Mouse (Mus musculus): ENCODE data around the gene Gucd1. TPM values are rescaled to one million over a fixed set of nuclear protein-coding genes. Genes with fewer than 3 reads are reported as not detected.
A peak's percentile ranks its signal among the peaks of the same experiment; 100 is the strongest.

Gene Gucd1
- polyA plus RNA-seq, 1 experiment = 124 TPM

- 3% methylated on average over 4 of the region's 4 CpGs for WGBS
- TF ChIP-seq CTCF (conservative IDR thresholded peaks at IDR 0.05; ENCODE audit: insufficient read depth, insufficient read length, low read depth, low read length) (no peak), POLR2A (IDR thresholded peaks at IDR 0.05; ENCODE audit: low read depth, low read length) (no peak)
- Histone ChIP-seq H3K4me3 (ENCODE audit: insufficient read depth, low read depth, low read length) (peak within 1 kb of the TSS; percentile 58), H3K27me3 (replicated peaks; ENCODE audit: control insufficient read depth, insufficient read depth, low read length) (no peaks in the 10 kb centered on the region), H3K36me3 (ENCODE audit: control insufficient read depth, insufficient read depth, low read length) (no peaks in the 10 kb centered on the region), H3K27ac (ENCODE audit: insufficient read depth, low read depth, low read length) (peak within 1 kb of the TSS; percentile 54), H3K4me1 (ENCODE audit: control insufficient read depth, insufficient read depth, low read length) (no peaks in the 10 kb centered on the region)
- no peak for DNase-seq
Observed at GRCm38 (mm10) chr10:75316872-75316907, 201.1 kb downstream of the Gucd1 start, which contains the start of gene Adora2a. Adora2a (plus strand) TSS chr10:75316877.

DNA sequence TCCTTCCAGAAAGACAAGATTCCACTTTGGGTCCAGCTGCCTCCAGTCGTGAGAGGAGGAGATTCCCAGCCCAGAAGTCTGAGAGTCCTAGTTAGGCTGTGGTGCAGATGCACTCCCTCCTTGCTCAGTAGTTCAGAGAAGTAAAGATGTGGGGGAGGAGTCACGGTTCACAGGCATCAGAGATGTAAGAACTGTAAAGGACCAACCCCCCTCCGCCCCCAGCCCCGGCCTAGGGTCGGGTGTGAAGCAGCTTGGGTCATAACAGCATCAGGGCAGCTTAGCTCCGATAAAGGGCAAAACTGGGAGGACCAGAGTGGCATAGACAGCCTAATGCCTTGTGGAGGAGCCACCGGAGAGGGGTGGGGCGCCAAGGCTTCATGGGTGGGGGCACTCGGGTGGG is 201.3 kb downstream of the Gucd1 start:
- no peak for DNase-seq
- 3% methylated on average over 9 of the region's 9 CpGs for WGBS
- Histone ChIP-seq H3K27me3 (replicated peaks; ENCODE audit: control insufficient read depth, insufficient read depth, low read length) (no peaks in the 10 kb centered on the region), H3K4me1 (ENCODE audit: control insufficient read depth, insufficient read depth, low read length) (no peaks in the 10 kb centered on the region), H3K27ac (ENCODE audit: insufficient read depth, low read depth, low read length) (no peak overlapping the region), H3K36me3 (ENCODE audit: control insufficient read depth, insufficient read depth, low read length) (no peaks in the 10 kb centered on the region), H3K4me3 (ENCODE audit: insufficient read depth, low read depth, low read length) (peak overlapping the region; percentile 58)
- no peak for TF ChIP-seq CTCF (conservative IDR thresholded peaks at IDR 0.05; ENCODE audit: insufficient read depth, insufficient read length, low read depth, low read length)
- TF ChIP-seq POLR2A (IDR thresholded peaks at IDR 0.05; ENCODE audit: low read depth, low read length) = no peak

GRCm38 (mm10) chr10:75315756-75316155 is 202.0 kb downstream of the Gucd1 start:
- WGBS = 58% methylated on average over 8 of the region's 8 CpGs
- Histone ChIP-seq H3K4me1 (ENCODE audit: control insufficient read depth, insufficient read depth, low read length) (no peaks in the 10 kb centered on the region), H3K27ac (ENCODE audit: insufficient read depth, low read depth, low read length) (no peak overlapping the region), H3K4me3 (ENCODE audit: insufficient read depth, low read depth, low read length) (no peak overlapping the region), H3K27me3 (replicated peaks; ENCODE audit: control insufficient read depth, insufficient read depth, low read length) (no peaks in the 10 kb centered on the region), H3K36me3 (ENCODE audit: control insufficient read depth, insufficient read depth, low read length) (no peaks in the 10 kb centered on the region)
- TF ChIP-seq CTCF (conservative IDR thresholded peaks at IDR 0.05; ENCODE audit: insufficient read depth, insufficient read length, low read depth, low read length) (no peak), POLR2A (IDR thresholded peaks at IDR 0.05; ENCODE audit: low read depth, low read length) (no peak)
- no peak for DNase-seq

GRCm38 (mm10) chr10:75314190-75314980 is 203.4 kb downstream of the Gucd1 start:
- no peak overlapping the region for H3K27ac ChIP-seq (ENCODE audit: insufficient read depth, low read depth, low read length)
- no peaks in the 10 kb centered on the region for H3K36me3 ChIP-seq (ENCODE audit: control insufficient read depth, insufficient read depth, low read length)
- WGBS = 48% methylated on average over 6 of the region's 6 CpGs
- no peak overlapping the region for H3K4me3 ChIP-seq (ENCODE audit: insufficient read depth, low read depth, low read length)
- peak; percentile 44 for DNase-seq
- TF ChIP-seq CTCF (conservative IDR thresholded peaks at IDR 0.05; ENCODE audit: insufficient read depth, insufficient read length, low read depth, low read length) (no peak), POLR2A (IDR thresholded peaks at IDR 0.05; ENCODE audit: low read depth, low read length) (no peak)
- H3K27me3 ChIP-seq (replicated peaks; ENCODE audit: control insufficient read depth, insufficient read depth, low read length) = no peaks in the 10 kb centered on the region
- no peaks in the 10 kb centered on the region for H3K4me1 ChIP-seq (ENCODE audit: control insufficient read depth, insufficient read depth, low read length)

GRCm38 (mm10) chr10:75312361-75312760 is 205.4 kb downstream of the Gucd1 start:
- Histone ChIP-seq H3K27me3 (replicated peaks; ENCODE audit: control insufficient read depth, insufficient read depth, low read length) (no peaks in the 10 kb centered on the region), H3K4me3 (ENCODE audit: insufficient read depth, low read depth, low read length) (no peak overlapping the region), H3K27ac (ENCODE audit: insufficient read depth, low read depth, low read length) (no peak overlapping the region), H3K36me3 (ENCODE audit: control insufficient read depth, insufficient read depth, low read length) (0 out of 2 replicates have a peak, but pooled peaks cover 2% of the 10 kb centered on the region), H3K4me1 (ENCODE audit: control insufficient read depth, insufficient read depth, low read length) (no peaks in the 10 kb centered on the region)
- WGBS = 71% methylated on average over 7 of the region's 7 CpGs
- TF ChIP-seq POLR2A (IDR thresholded peaks at IDR 0.05; ENCODE audit: low read depth, low read length) (no peak), CTCF (conservative IDR thresholded peaks at IDR 0.05; ENCODE audit: insufficient read depth, insufficient read length, low read depth, low read length) (no peak)
- no peak for DNase-seq

- WGBS = 96% methylated on average over 7 of the region's 7 CpGs
- 0 out of 2 replicates have a peak, but pooled peaks cover 2% of the 10 kb centered on the region for H3K36me3 ChIP-seq (ENCODE audit: control insufficient read depth, insufficient read depth, low read length)
- no peak overlapping the region for H3K4me3 ChIP-seq (ENCODE audit: insufficient read depth, low read depth, low read length)
- TF ChIP-seq POLR2A (IDR thresholded peaks at IDR 0.05; ENCODE audit: low read depth, low read length) (no peak), CTCF (conservative IDR thresholded peaks at IDR 0.05; ENCODE audit: insufficient read depth, insufficient read length, low read depth, low read length) (no peak)
- no peak overlapping the region for H3K27ac ChIP-seq (ENCODE audit: insufficient read depth, low read depth, low read length)
- H3K4me1 ChIP-seq (ENCODE audit: control insufficient read depth, insufficient read depth, low read length) = peaks cover 11% of the 10 kb centered on the region; the same call in 1 of the 2 replicates
- no peak for DNase-seq
- no peaks in the 10 kb centered on the region for H3K27me3 ChIP-seq (replicated peaks; ENCODE audit: control insufficient read depth, insufficient read depth, low read length)
Observed at GRCm38 (mm10) chr10:75307130-75307529, 210.6 kb downstream of the Gucd1 start.

DNA sequence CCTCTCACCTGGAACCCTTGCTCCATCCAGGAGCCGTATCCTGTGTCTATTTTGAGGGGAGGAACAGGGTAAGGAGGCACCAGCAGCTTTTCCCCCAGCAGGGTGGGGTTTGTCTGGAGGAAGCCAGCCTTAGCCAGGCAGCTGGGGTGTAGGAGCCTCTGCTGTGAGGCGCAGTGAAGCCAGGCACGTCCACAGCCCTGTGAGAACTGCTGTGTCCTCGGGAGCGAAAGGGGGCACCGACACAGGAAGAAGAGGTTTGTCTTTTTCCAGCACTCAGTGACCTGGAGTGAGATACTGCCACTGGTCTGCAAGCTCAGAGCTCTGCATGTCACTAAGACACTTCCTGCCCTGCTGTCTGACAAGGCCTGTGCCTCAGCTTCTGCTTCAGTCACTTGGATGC is 213.4 kb downstream of the Gucd1 start:
- 39% methylated on average over 6 of the region's 6 CpGs for WGBS
- peak overlapping the region; percentile 18; the same call in 1 of the 2 replicates for H3K27ac ChIP-seq (ENCODE audit: insufficient read depth, low read depth, low read length)
- TF ChIP-seq CTCF (conservative IDR thresholded peaks at IDR 0.05; ENCODE audit: insufficient read depth, insufficient read length, low read depth, low read length) (no peak), POLR2A (IDR thresholded peaks at IDR 0.05; ENCODE audit: low read depth, low read length) (no peak)
- 0 out of 2 replicates have a peak, but pooled peaks cover 2% of the 10 kb centered on the region for H3K36me3 ChIP-seq (ENCODE audit: control insufficient read depth, insufficient read depth, low read length)
- peak; percentile 62 for DNase-seq
- peaks cover 13% of the 10 kb centered on the region; the same call in 1 of the 2 replicates for H3K4me1 ChIP-seq (ENCODE audit: control insufficient read depth, insufficient read depth, low read length)
- H3K4me3 ChIP-seq (ENCODE audit: insufficient read depth, low read depth, low read length) = no peak overlapping the region
- no peaks in the 10 kb centered on the region for H3K27me3 ChIP-seq (replicated peaks; ENCODE audit: control insufficient read depth, insufficient read depth, low read length)
